Mouse (Mus musculus) embryonic facial prominence, embryonic 15.5 days (tissue): ENCODE data around the gene Plppr2. TPM values are rescaled to one million over a fixed set of nuclear protein-coding genes. Genes with fewer than 3 reads are reported as not detected.
A peak's percentile ranks its signal among the peaks of the same experiment; 100 is the strongest.

Experiments
- ATAC-seq: fragments of 200-750 bp; cut with Nextera tagmentation; 2 replicates; pipeline ENCODE4 v1.8.0; 2017; ENCODE audit warnings: low read depth, moderate TSS enrichment; ENCODE audit not compliant: insufficient number of reproducible peaks, low FRiP score, low TSS enrichment
- H3K27ac ChIP-seq: fragments of 300-500 bp; sonication (generic); replicated peaks from 2 replicates; pipeline ENCODE4 v1.5.1; 2015; ENCODE audit warnings: mild to moderate bottlenecking, inconsistent platforms
- H3K27me3 ChIP-seq: fragments of 300-500 bp; sonication (generic); 2 replicates; pipeline ENCODE4 v1.6.1; 2015; ENCODE audit warnings: inconsistent platforms
- H3K36me3 ChIP-seq: fragments of 300-500 bp; sonication (generic); 2 replicates; pipeline ENCODE4 v1.6.1; 2015; ENCODE audit warnings: mild to moderate bottlenecking, inconsistent platforms
- H3K4me1 ChIP-seq: fragments of 300-500 bp; sonication (generic); 2 replicates; pipeline ENCODE4 v1.6.1; 2015; ENCODE audit warnings: inconsistent platforms
- H3K4me2 ChIP-seq: fragments of 300-500 bp; sonication (generic); replicated peaks from 2 replicates; pipeline ENCODE4 v1.6.1; 2015; ENCODE audit warnings: mild to moderate bottlenecking, inconsistent platforms
- H3K4me3 ChIP-seq: fragments of 300-500 bp; sonication (generic); replicated peaks from 2 replicates; pipeline ENCODE4 v1.5.1; 2015; ENCODE audit warnings: mild to moderate bottlenecking, inconsistent platforms
- H3K9ac ChIP-seq: fragments of 300-500 bp; sonication (generic); 2 replicates; pipeline ENCODE4 v1.6.1; 2015; ENCODE audit warnings: inconsistent platforms
- H3K9me3 ChIP-seq: fragments of 300-500 bp; sonication (generic); replicated peaks from 2 replicates; pipeline ENCODE4 v1.6.1; 2016; ENCODE audit warnings: inconsistent platforms
- WGBS: fragments of 180-500 bp; shearing (Covaris S2); methylation state at CpG from one replicate; pipeline ENCODE4 v1.1.7; 2015; 5-methylcytosine and 5-hydroxymethylcytosine counted together
- polyA plus RNA-seq: library from polyadenylated mRNA; unstranded; fragments of >200 nt; fragmentation: Nextera tagmentation; extraction: Ambion mirVana; gene quantifications from 2 replicates; pipeline ENCODE4 v1.2.1, GENCODE M21; 2015

The Plppr2 gene
- polyA plus RNA-seq, 1 experiment from 2014 or later = 15.5 TPM

DNA sequence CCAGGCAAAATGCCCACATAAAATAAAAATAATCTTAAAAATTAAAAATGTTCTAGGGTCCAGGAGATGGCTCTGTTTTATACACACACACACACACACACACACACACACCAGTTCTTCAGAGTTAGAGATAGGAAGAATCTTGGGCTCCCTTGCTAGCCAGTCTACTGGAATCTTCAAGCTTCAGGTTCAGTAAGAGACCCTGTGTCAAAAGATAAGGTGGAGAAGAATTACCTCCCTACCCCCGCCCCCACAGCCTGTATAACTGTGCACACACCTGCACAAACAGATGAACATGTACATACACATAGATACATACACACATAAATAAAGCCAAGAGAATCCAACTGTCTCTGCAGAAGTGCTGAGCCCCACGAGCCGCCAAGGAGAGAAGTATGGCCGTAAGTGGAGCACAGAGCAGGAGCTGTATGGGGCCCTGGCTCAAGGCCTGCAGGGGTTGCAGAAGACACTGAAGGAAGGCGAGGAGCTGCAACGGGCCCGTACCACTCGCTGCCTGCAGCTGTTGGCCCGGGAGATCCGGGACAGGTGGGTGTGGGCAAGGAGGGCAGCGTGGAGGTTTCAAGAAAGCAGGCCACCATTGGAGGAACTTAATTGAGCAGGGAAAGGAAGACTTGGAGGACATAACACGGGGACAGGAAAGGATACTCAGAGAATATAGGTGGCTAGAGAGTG lies 4.2 kb upstream of the Plppr2 start:
- no peak for ATAC-seq
- no peaks in the 10 kb centered on the region for H3K27me3 ChIP-seq
- H3K27ac ChIP-seq = no peak overlapping the region
- H3K9ac ChIP-seq = no peak overlapping the region
- no peaks in the 10 kb centered on the region for H3K9me3 ChIP-seq
- 51% methylated on average over 12 of the region's 12 CpGs for WGBS
- no peaks in the 10 kb centered on the region for H3K36me3 ChIP-seq
- no peak overlapping the region for H3K4me3 ChIP-seq
- H3K4me2 ChIP-seq = no peak overlapping the region
- H3K4me1 ChIP-seq = peaks cover 11% of the 10 kb centered on the region; the same call in 1 of the 2 replicates

DNA sequence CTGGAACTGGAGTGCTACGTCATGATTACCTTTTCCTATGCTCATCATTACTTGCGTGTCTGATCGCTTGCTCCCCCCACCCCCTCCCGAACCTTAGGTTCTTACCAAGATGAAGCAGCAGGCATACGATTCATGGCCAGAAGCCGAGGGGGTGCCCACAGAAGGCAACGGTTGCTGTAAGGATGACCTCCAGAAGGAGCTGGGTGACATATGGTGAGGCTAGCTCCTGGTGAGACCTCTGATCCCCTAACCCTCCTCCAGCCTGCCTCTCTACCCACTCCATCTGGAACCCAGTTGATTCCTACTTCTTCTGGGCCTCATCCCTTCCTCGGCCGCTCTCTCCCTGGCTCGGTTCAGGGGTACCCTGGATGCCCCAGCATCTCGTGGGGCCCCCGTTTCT lies 2.8 kb upstream of the Plppr2 start:
- no peaks in the 10 kb centered on the region for H3K9me3 ChIP-seq
- no peak overlapping the region for H3K4me3 ChIP-seq
- H3K4me1 ChIP-seq = peaks cover 16% of the 10 kb centered on the region
- H3K36me3 ChIP-seq = no peaks in the 10 kb centered on the region
- H3K27ac ChIP-seq = no peak overlapping the region
- H3K9ac ChIP-seq = no peak overlapping the region
- ATAC-seq = no peak
- no peaks in the 10 kb centered on the region for H3K27me3 ChIP-seq
- no peak overlapping the region for H3K4me2 ChIP-seq
- 87% methylated on average over 12 of the region's 12 CpGs for WGBS

DNA sequence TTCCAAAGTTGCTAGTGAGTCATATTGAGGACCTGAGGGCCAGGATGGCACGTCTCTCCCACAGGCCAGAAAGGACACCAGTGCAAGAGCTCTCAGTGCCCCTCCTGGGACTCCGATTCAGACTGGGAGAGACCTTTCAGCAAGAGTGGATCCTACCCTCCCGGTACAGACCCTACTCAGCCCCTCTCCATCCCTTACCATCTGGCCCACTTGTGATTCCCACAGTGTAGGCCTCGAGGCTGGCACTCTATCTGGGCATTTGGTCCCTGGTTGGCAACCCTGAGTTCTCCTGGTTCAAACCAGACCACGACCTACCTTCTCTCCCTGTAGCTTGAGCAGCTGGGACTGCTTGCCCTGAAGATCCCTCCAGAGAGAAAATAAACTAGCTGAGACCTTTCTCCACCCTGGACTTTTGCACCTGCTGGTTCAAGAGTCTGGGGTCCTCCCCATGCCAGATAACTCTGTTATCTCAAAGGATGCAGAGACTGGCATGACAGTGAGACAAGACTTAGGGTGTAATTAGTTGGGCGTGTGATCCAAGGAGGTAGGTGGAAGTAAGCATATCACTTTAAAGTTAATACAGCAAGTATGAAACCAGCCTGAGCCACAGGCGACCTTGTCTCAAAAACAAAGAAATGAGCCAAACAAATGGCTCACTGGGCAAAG lies 1.2 kb upstream of the Plppr2 start:
- 89% methylated on average over 7 of the region's 7 CpGs for WGBS
- ATAC-seq = no peak

DNA sequence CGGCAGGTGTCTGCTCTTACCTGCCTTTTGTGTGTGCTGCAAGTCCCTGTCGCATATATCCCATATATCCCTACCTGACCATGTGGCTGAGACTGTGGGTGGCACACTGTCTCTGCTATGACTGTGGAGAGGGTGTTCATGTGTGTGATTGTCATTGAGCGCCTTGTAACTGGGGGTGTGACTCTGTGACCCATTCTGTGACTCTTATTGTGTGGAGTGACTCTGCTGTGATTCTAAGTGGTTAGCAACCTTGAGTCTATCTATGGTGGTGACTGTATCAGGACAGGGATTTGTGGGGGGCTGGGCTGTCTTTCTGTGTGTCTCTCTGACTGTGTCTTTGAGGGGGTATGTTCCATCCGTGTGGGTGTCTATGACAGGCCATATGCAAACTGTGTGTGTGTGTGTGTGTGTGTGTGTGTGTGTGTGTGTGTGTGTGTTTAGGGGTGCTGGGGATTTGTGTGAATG lies 910 bp downstream of the Plppr2 start:
- Histone ChIP-seq H3K36me3 (0 out of 2 replicates have a peak, but pooled peaks cover 2% of the 10 kb centered on the region), H3K4me3 (peak overlapping the region; percentile 67), H3K4me2 (peak overlapping the region; percentile 88), H3K27ac (no peak overlapping the region), H3K27me3 (no peaks in the 10 kb centered on the region), H3K9me3 (no peaks in the 10 kb centered on the region), H3K4me1 (peaks cover 16% of the 10 kb centered on the region), H3K9ac (no peak overlapping the region)
- ATAC-seq = no peak
- WGBS = 70% methylated on average over 4 of the region's 4 CpGs

More for the DNA sequence above, 1.2 kb upstream of the Plppr2 start:
- H3K4me2 ChIP-seq = no peak overlapping the region
- no peak overlapping the region for H3K9ac ChIP-seq
- H3K4me1 ChIP-seq = peaks cover 16% of the 10 kb centered on the region
- 0 out of 2 replicates have a peak, but pooled peaks cover under 1% of the 10 kb centered on the region for H3K36me3 ChIP-seq
- no peaks in the 10 kb centered on the region for H3K27me3 ChIP-seq
- H3K9me3 ChIP-seq = no peaks in the 10 kb centered on the region
- H3K4me3 ChIP-seq = no peak overlapping the region
- no peak overlapping the region for H3K27ac ChIP-seq

DNA sequence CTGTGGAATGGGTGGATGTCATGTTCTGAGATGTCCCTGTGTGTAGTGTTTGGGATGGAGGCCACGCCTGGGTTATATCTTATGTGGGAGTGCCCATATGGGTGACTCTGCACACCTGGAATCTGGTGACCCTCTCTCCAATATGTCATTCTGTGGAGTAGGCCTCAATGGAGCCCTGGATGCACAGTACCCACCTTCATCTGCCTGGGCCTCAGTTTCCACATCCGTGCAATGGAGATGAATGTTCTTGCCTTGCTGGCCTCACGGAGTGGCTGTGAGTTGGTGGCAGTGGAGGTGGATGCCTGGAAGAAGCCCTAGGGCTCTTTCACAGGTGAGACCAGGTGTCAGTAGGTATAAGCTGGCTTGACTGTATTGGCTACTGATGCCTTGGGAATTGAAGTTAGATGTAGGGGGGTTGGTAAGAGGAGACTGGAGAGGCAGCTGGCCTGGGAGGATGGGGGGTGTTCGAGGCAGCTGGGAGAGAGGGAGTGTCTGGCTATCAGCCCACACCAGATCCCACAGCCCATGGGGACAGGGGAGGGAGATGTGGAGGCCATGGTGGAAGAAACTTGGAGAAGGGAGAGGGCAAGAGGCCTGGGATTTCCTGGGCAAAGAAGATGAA lies 1.5 kb downstream of the Plppr2 start:
- 82% methylated on average over 4 of the region's 4 CpGs for WGBS

DNA sequence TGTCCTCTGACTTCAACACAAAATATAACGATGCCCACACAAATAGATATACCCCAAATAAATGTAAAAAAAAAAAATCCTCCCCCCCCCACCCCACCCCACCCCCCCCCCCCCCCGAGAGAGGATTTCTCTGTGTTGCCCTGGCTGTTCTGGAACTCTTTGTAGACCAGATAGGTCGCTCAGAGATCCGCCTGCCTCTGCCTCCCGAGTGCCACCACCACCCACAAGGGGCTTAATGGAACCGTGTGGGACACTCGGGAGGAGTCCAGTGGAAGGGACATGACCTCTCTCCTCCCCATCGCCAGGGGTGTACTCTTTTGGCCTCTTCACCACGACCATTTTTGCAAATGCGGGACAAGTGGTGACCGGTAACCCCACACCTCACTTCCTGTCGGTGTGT lies 6.2 kb downstream of the Plppr2 start:
- H3K27ac ChIP-seq = no peak overlapping the region
- no peaks in the 10 kb centered on the region for H3K9me3 ChIP-seq
- ATAC-seq = no peak
- 73% methylated on average over 12 of the region's 12 CpGs for WGBS
- H3K4me3 ChIP-seq = no peak overlapping the region
- no peak overlapping the region for H3K4me2 ChIP-seq
- peaks cover 7% of the 10 kb centered on the region for H3K4me1 ChIP-seq
- H3K27me3 ChIP-seq = peaks cover 16% of the 10 kb centered on the region; the same call in 1 of the 2 replicates
- H3K36me3 ChIP-seq = 0 out of 2 replicates have a peak, but pooled peaks cover 2% of the 10 kb centered on the region
- H3K9ac ChIP-seq = no peak overlapping the region

More for the DNA sequence above, 1.5 kb downstream of the Plppr2 start:
- Histone ChIP-seq H3K36me3 (0 out of 2 replicates have a peak, but pooled peaks cover 2% of the 10 kb centered on the region), H3K4me3 (no peak overlapping the region), H3K27me3 (peaks cover under 1% of the 10 kb centered on the region; the same call in 1 of the 2 replicates), H3K4me2 (no peak overlapping the region), H3K9me3 (no peaks in the 10 kb centered on the region), H3K9ac (no peak overlapping the region), H3K4me1 (peaks cover 16% of the 10 kb centered on the region), H3K27ac (no peak overlapping the region)
- ATAC-seq = no peak

DNA sequence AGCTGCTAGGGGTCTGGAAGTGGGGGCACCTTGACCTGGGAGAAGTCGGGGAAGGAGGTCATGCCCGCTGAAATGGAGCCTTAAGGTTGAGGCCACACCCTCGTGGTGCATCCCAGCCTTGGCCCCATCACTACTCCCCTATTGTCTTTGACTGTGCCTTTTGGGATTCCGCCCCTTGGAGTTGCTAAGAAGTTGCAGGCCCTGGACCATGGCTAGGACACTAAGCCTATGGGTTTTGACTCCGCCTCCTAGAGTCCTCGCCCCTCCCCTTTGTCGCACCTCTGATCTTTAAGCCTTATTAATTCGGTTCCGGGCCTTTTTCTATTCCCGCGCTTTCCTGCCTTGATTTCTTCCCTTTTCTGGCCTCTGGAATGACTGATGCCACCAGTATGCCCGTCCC lies 6.8 kb downstream of the Plppr2 start:
- H3K4me3 ChIP-seq = no peak overlapping the region
- H3K27me3 ChIP-seq = peaks cover 20% of the 10 kb centered on the region; the same call in 1 of the 2 replicates
- no peaks in the 10 kb centered on the region for H3K9me3 ChIP-seq
- WGBS = 49% methylated on average over 12 of the region's 12 CpGs
- H3K27ac ChIP-seq = no peak overlapping the region
- no peak for ATAC-seq
- H3K4me2 ChIP-seq = no peak overlapping the region
- H3K36me3 ChIP-seq = 0 out of 2 replicates have a peak, but pooled peaks cover 2% of the 10 kb centered on the region
- peaks cover 5% of the 10 kb centered on the region; the same call in 1 of the 2 replicates for H3K4me1 ChIP-seq
- H3K9ac ChIP-seq = no peak overlapping the region

DNA sequence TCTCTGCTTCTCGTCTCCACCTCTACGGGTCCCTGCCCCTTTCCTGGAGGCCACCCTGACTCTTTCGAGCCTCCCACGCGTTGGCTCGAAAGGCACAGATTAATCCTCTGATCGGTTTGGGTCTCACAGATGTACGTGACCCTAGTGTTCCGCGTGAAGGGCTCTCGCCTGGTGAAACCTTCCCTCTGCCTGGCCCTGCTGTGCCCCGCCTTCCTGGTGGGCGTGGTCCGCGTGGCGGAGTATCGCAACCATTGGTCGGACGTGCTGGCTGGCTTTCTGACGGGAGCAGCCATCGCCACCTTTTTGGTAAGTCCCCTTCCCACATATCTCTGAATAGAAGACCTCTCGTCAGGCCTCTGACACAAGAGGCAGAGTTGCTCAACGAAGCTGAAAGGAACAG lies 7.4 kb downstream of the Plppr2 start:
- H3K4me3 ChIP-seq = no peak overlapping the region
- ATAC-seq = no peak
- H3K27me3 ChIP-seq = peaks cover 20% of the 10 kb centered on the region; the same call in 1 of the 2 replicates
- H3K4me2 ChIP-seq = no peak overlapping the region
- 18% methylated on average over 23 of the region's 23 CpGs for WGBS
- no peaks in the 10 kb centered on the region for H3K9me3 ChIP-seq
- H3K27ac ChIP-seq = no peak overlapping the region
- H3K9ac ChIP-seq = no peak overlapping the region
- 0 out of 2 replicates have a peak, but pooled peaks cover 2% of the 10 kb centered on the region for H3K36me3 ChIP-seq
- H3K4me1 ChIP-seq = peaks cover 5% of the 10 kb centered on the region; the same call in 1 of the 2 replicates

DNA sequence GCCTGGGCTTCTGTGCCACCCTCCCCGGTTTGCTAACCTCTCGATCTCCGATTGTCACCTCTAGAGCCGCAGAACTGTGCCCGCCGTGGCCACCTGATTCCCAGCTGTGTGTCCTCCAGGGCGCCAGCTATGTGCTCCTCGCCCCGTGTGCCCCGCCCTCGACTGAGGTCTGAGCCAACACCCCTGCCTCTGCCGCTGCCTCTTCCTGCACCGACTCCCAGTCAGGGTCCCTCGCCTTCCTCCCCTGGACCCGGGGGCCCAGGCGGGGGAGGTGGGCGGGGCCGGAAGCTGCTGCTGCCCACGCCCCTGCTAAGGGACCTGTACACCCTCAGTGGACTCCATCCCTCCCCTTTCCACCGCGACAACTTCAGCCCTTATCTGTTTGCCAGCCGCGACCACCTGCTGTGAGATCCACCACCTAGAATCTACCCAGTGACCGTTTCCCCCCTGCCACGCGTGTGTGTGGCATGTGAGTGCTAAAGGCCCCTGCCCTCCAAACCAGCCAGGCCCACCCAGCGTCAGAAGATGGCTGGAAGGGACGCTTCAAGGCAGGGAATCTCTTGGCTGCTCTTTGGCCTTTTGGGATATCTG lies 10.8 kb downstream of the Plppr2 start:
- H3K27ac ChIP-seq = no peak overlapping the region
- no peak overlapping the region for H3K4me2 ChIP-seq
- peaks cover 20% of the 10 kb centered on the region; the same call in 1 of the 2 replicates for H3K27me3 ChIP-seq
- no peaks in the 10 kb centered on the region for H3K9me3 ChIP-seq
- WGBS = 8% methylated on average over 28 of the region's 28 CpGs
- ATAC-seq = no peak
- no peaks in the 10 kb centered on the region for H3K36me3 ChIP-seq
- H3K9ac ChIP-seq = no peak overlapping the region
- H3K4me1 ChIP-seq = peaks cover 5% of the 10 kb centered on the region; the same call in 1 of the 2 replicates
- H3K4me3 ChIP-seq = no peak overlapping the region

DNA sequence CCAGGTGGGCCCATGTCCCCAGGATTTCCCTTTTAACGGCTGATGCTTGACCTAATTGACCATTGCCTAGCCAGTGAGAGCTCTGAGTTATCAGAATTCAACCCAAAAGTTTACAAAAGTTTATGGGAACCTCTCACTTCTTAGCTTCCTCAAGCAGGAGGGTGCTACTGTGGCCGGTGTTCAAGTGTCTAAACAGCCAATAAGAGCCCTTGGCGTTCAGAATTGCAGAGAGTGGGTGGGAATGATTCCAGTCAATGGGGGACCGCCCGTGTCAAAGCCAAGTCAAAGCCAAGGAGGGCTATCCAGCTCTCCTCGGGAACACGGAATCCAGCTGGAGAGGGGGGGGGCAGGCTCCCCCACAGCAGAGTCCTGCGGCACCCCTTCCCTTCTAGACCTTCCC lies 11.3 kb downstream of the Plppr2 start:
- Histone ChIP-seq H3K9me3 (no peaks in the 10 kb centered on the region), H3K9ac (no peak overlapping the region), H3K27me3 (peaks cover 20% of the 10 kb centered on the region; the same call in 1 of the 2 replicates), H3K4me2 (no peak overlapping the region), H3K4me3 (no peak overlapping the region), H3K4me1 (peaks cover 5% of the 10 kb centered on the region; the same call in 1 of the 2 replicates), H3K36me3 (no peaks in the 10 kb centered on the region), H3K27ac (no peak overlapping the region)
- WGBS = 54% methylated on average over 8 of the region's 8 CpGs
- ATAC-seq = no peak

DNA sequence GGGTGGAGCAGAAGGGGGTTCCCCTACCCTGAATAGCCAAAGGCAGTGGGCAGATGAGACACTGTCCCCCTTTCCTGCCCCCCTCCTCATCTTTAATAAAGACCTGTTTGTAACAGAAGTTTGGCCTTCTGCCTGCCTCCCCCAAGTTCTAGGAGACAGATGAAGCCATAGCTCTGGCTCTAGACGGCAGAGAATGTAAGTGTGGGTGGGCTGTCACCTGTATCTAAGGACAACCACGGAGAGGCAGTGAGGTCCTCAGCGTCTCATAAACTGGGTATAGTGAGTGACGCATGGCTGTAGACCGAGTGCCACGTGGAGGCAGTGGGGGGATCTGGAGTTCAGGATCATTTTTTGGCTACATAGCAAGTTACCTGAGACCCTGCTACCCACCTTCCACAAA lies 12.0 kb downstream of the Plppr2 start:
- H3K36me3 ChIP-seq = no peaks in the 10 kb centered on the region
- peaks cover 5% of the 10 kb centered on the region; the same call in 1 of the 2 replicates for H3K4me1 ChIP-seq

More for the DNA sequence above, 12.0 kb downstream of the Plppr2 start:
- Histone ChIP-seq H3K27ac (no peak overlapping the region), H3K27me3 (peaks cover 15% of the 10 kb centered on the region; the same call in 1 of the 2 replicates), H3K9me3 (no peaks in the 10 kb centered on the region), H3K9ac (no peak overlapping the region), H3K4me3 (no peak overlapping the region), H3K4me2 (no peak overlapping the region)
- ATAC-seq = no peak
- WGBS = 62% methylated on average over 6 of the region's 6 CpGs
